Mouse (Mus musculus): Measurements from ENCODE around the gene Asb17. TPM values are rescaled to one million over a fixed set of nuclear protein-coding genes. Genes with fewer than 3 reads are reported as not detected.
A peak's percentile ranks its signal among the peaks of the same experiment; 100 is the strongest.
"Not testable (repeated sequence)": the region's sequence is repeated elsewhere in the genome, so short reads cannot be mapped to it uniquely, and the experiment has no call there.

Asb17 gene
- polyA plus RNA-seq, 1 experiment from 2014 or later = 3.0 TPM

GRCm38 (mm10) chr3:153814026-153814425 lies 30.0 kb upstream of the Asb17 start:
- H3K27ac ChIP-seq (replicated peaks) = no peak overlapping the region
- ATAC-seq (ENCODE audit: insufficient read depth) = no peak
- H3K4me2 ChIP-seq = no peak overlapping the region
- H3K27me3 ChIP-seq = no peaks in the 10 kb centered on the region
- H3K4me3 ChIP-seq (replicated peaks) = no peak overlapping the region
- no peak overlapping the region for H3K9ac ChIP-seq
- H3K4me1 ChIP-seq (replicated peaks) = peaks cover 13% of the 10 kb centered on the region
- no peaks in the 10 kb centered on the region for H3K36me3 ChIP-seq (replicated peaks)
- H3K9me3 ChIP-seq (replicated peaks) = no peaks in the 10 kb centered on the region
- WGBS (ENCODE audit: insufficient replicate concordance) = 74% methylated on average over 8 of the region's 8 CpGs

GRCm38 (mm10) chr3:153817376-153817890 lies 26.6 kb upstream of the Asb17 start:
- H3K4me1 ChIP-seq (replicated peaks) = peaks cover 16% of the 10 kb centered on the region
- H3K36me3 ChIP-seq (replicated peaks) = no peaks in the 10 kb centered on the region
- 72% methylated on average over 9 of the region's 9 CpGs for WGBS (ENCODE audit: insufficient replicate concordance)
- no peaks in the 10 kb centered on the region for H3K27me3 ChIP-seq
- no peak for ATAC-seq (ENCODE audit: insufficient read depth)
- no peak overlapping the region for H3K9ac ChIP-seq
- no peak overlapping the region for H3K4me2 ChIP-seq
- H3K27ac ChIP-seq (replicated peaks) = no peak overlapping the region
- H3K9me3 ChIP-seq (replicated peaks) = no peaks in the 10 kb centered on the region
- no peak overlapping the region for H3K4me3 ChIP-seq (replicated peaks)

GRCm38 (mm10) chr3:153818723-153819122 lies 25.3 kb upstream of the Asb17 start:
- Histone ChIP-seq H3K27ac (replicated peaks) (no peak overlapping the region), H3K36me3 (replicated peaks) (no peaks in the 10 kb centered on the region), H3K4me3 (replicated peaks) (no peak overlapping the region), H3K4me2 (no peak overlapping the region), H3K9me3 (replicated peaks) (no peaks in the 10 kb centered on the region), H3K4me1 (replicated peaks) (peaks cover 16% of the 10 kb centered on the region), H3K9ac (no peak overlapping the region), H3K27me3 (no peaks in the 10 kb centered on the region)
- 0 out of 2 replicates have a peak, but pooled peaks have one; percentile 53 for ATAC-seq (ENCODE audit: insufficient read depth)
- WGBS (ENCODE audit: insufficient replicate concordance) = 52% methylated on average over 3 of the region's 3 CpGs

- Histone ChIP-seq H3K9ac (no peak overlapping the region), H3K27ac (replicated peaks) (no peak overlapping the region), H3K9me3 (replicated peaks) (no peaks in the 10 kb centered on the region), H3K4me1 (replicated peaks) (peaks cover 16% of the 10 kb centered on the region), H3K36me3 (replicated peaks) (no peaks in the 10 kb centered on the region), H3K4me3 (replicated peaks) (no peak overlapping the region), H3K4me2 (no peak overlapping the region), H3K27me3 (no peaks in the 10 kb centered on the region)
- ATAC-seq (ENCODE audit: insufficient read depth) = no peak
- WGBS (ENCODE audit: insufficient replicate concordance) = 81% methylated on average over 9 of the region's 9 CpGs
Measured at GRCm38 (mm10) chr3:153819438-153819837, 24.6 kb upstream of the Asb17 start.

- Histone ChIP-seq H3K9ac (no peak overlapping the region), H3K4me2 (no peak overlapping the region), H3K9me3 (replicated peaks) (no peaks in the 10 kb centered on the region), H3K27me3 (no peaks in the 10 kb centered on the region), H3K36me3 (replicated peaks) (no peaks in the 10 kb centered on the region), H3K4me3 (replicated peaks) (no peak overlapping the region), H3K27ac (replicated peaks) (no peak overlapping the region), H3K4me1 (replicated peaks) (peaks cover 13% of the 10 kb centered on the region)
- no peak for ATAC-seq (ENCODE audit: insufficient read depth)
- WGBS (ENCODE audit: insufficient replicate concordance) = 71% methylated on average over 11 of the region's 11 CpGs
Measured at GRCm38 (mm10) chr3:153823671-153824515, 20.1 kb upstream of the Asb17 start.

- Histone ChIP-seq H3K27ac (replicated peaks) (no peak overlapping the region), H3K4me1 (replicated peaks) (peaks cover 20% of the 10 kb centered on the region), H3K4me2 (no peak overlapping the region), H3K27me3 (no peaks in the 10 kb centered on the region), H3K9me3 (replicated peaks) (no peaks in the 10 kb centered on the region), H3K4me3 (replicated peaks) (no peak overlapping the region), H3K36me3 (replicated peaks) (no peaks in the 10 kb centered on the region), H3K9ac (no peak overlapping the region)
- 68% methylated on average over 10 of the region's 10 CpGs for WGBS (ENCODE audit: insufficient replicate concordance)
- ATAC-seq (ENCODE audit: insufficient read depth) = no peak
Measured at GRCm38 (mm10) chr3:153825197-153825596, 18.8 kb upstream of the Asb17 start.

GRCm38 (mm10) chr3:153826616-153827015 lies 17.4 kb upstream of the Asb17 start:
- no peaks in the 10 kb centered on the region for H3K27me3 ChIP-seq
- no peaks in the 10 kb centered on the region for H3K9me3 ChIP-seq (replicated peaks)
- H3K27ac ChIP-seq (replicated peaks) = no peak overlapping the region
- H3K36me3 ChIP-seq (replicated peaks) = no peaks in the 10 kb centered on the region
- peaks cover 31% of the 10 kb centered on the region for H3K4me1 ChIP-seq (replicated peaks)
- no peak overlapping the region for H3K4me3 ChIP-seq (replicated peaks)
- ATAC-seq (ENCODE audit: insufficient read depth) = no peak
- H3K4me2 ChIP-seq = no peak overlapping the region
- WGBS (ENCODE audit: insufficient replicate concordance) = 61% methylated on average over 6 of the region's 6 CpGs
- no peak overlapping the region for H3K9ac ChIP-seq

- Histone ChIP-seq H3K27ac (replicated peaks) (peak overlapping the region; percentile 48; the same call in 1 of the 2 replicates), H3K4me1 (replicated peaks) (peaks cover 57% of the 10 kb centered on the region)
- not testable (repeated sequence) for H3K36me3 ChIP-seq (replicated peaks); H3K4me3 ChIP-seq (replicated peaks); H3K27me3 ChIP-seq; H3K9ac ChIP-seq; ATAC-seq (ENCODE audit: insufficient read depth); H3K4me2 ChIP-seq; H3K9me3 ChIP-seq (replicated peaks)
- whole genome bisulfite sequencing (ENCODE audit: insufficient replicate concordance) = 43% methylated on average over 3 of the region's 3 CpGs
Measured at GRCm38 (mm10) chr3:153829788-153830187, 14.2 kb upstream of the Asb17 start.

- peak overlapping the region; percentile 49; the same call in 1 of the 2 replicates for H3K9ac ChIP-seq
- peak overlapping the region; percentile 62 for H3K4me2 ChIP-seq
- peaks cover 66% of the 10 kb centered on the region for H3K4me1 ChIP-seq (replicated peaks)
- no peak overlapping the region for H3K4me3 ChIP-seq (replicated peaks)
- WGBS (ENCODE audit: insufficient replicate concordance) = 45% methylated on average over 11 of the region's 11 CpGs
- H3K36me3 ChIP-seq (replicated peaks) = no peaks in the 10 kb centered on the region
- H3K9me3 ChIP-seq (replicated peaks) = no peaks in the 10 kb centered on the region
- no peaks in the 10 kb centered on the region for H3K27me3 ChIP-seq
- peak; percentile 87 for ATAC-seq (ENCODE audit: insufficient read depth)
- peak overlapping the region; percentile 88 for H3K27ac ChIP-seq (replicated peaks)
Measured at GRCm38 (mm10) chr3:153831014-153831872, 12.8 kb upstream of the Asb17 start.

- Histone ChIP-seq H3K4me2 (peak overlapping the region; percentile 62), H3K27ac (replicated peaks) (peak overlapping the region; percentile 88), H3K4me3 (replicated peaks) (no peak overlapping the region; the same call in 1 of the 2 replicates), H3K4me1 (replicated peaks) (peaks cover 60% of the 10 kb centered on the region), H3K27me3 (no peaks in the 10 kb centered on the region), H3K9me3 (replicated peaks) (no peaks in the 10 kb centered on the region), H3K9ac (peak overlapping the region; percentile 49), H3K36me3 (replicated peaks) (no peaks in the 10 kb centered on the region)
- ATAC-seq (ENCODE audit: insufficient read depth) = peak; percentile 93
- WGBS (ENCODE audit: insufficient replicate concordance) = 24% methylated on average over 4 of the region's 4 CpGs
Measured at GRCm38 (mm10) chr3:153831873-153832653, 11.9 kb upstream of the Asb17 start.
